Mouse (Mus musculus): ENCODE data around the gene Fancl.

Gene Fancl

GRCm38 (mm10) chr11:26495951-26496350 lies 110.0 kb downstream of the Fancl start:
- no peak for DNase-seq

DNA sequence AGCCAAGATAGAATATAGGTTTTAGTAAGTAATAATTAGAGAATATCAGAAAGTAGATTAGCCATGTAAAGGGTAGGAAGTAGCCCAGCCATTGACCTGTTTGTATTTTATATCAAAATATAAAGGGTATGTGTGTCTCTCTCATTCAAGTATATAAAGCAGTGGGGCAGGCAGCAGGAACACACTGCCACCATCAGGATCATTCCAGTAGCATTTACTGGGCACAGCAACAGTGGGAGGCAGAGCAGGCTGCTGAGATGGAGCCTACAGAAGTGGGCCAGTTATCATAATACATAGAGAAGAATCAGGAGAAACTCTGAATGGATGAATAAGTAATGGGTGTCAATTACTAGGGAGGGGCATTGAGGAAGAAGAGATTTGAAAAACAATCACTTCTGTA lies 127.7 kb downstream of the Fancl start:
- DNase-seq = no peak

- no peak for DNase-seq
These were observed 130.2 kb downstream of the Fancl start for GRCm38 (mm10) chr11:26516086-26516485.

- no peak for DNase-seq
These were observed 133.1 kb downstream of the Fancl start for GRCm38 (mm10) chr11:26518991-26519390.

Measured in kidney, adult 8-10 months (tissue).